Mouse (Mus musculus): ENCODE results near the gene Eif4e2. TPM values are rescaled to one million over a fixed set of nuclear protein-coding genes. Genes with fewer than 3 reads are reported as not detected.

Eif4e2 gene
- polyA plus RNA-seq, 1 experiment from 2014 or later: 148 TPM

- Histone ChIP-seq H3K9ac (replicated peaks) (no peak overlapping the region), H3K9me3 (no peaks in the 10 kb centered on the region), H3K27ac (replicated peaks) (no peak overlapping the region), H3K27me3 (peaks cover 94% of the 10 kb centered on the region), H3K4me3 (peak overlapping the region; percentile 53), H3K4me2 (replicated peaks) (peak overlapping the region; percentile 97), H3K36me3 (no peaks in the 10 kb centered on the region), H3K4me1 (peaks cover 31% of the 10 kb centered on the region)
- no peak for ATAC-seq (ENCODE audit: low FRiP score, low read depth)
- WGBS: 1% methylated on average over 13 of the region's 13 CpGs
Observed at GRCm38 (mm10) chr1:87265200-87265599, 51.5 kb downstream of the Eif4e2 start.

- no peaks in the 10 kb centered on the region for H3K9me3 ChIP-seq
- no peak overlapping the region for H3K27ac ChIP-seq (replicated peaks)
- WGBS: 26% methylated on average over 8 of the region's 8 CpGs
- peaks cover 88% of the 10 kb centered on the region for H3K27me3 ChIP-seq
- H3K36me3 ChIP-seq: no peaks in the 10 kb centered on the region
- H3K4me2 ChIP-seq (replicated peaks): no peak overlapping the region
- no peak overlapping the region for H3K4me3 ChIP-seq
- peaks cover 44% of the 10 kb centered on the region for H3K4me1 ChIP-seq
- H3K9ac ChIP-seq (replicated peaks): no peak overlapping the region
- ATAC-seq (ENCODE audit: low FRiP score, low read depth): no peak
Observed at GRCm38 (mm10) chr1:87266296-87267090, 52.8 kb downstream of the Eif4e2 start.

- H3K27me3 ChIP-seq: peaks cover 56% of the 10 kb centered on the region
- peak overlapping the region; percentile 20; the same call in 1 of the 2 replicates for H3K27ac ChIP-seq (replicated peaks)
- H3K4me3 ChIP-seq: no peak overlapping the region
- H3K4me1 ChIP-seq: peaks cover 20% of the 10 kb centered on the region
- no peak for ATAC-seq (ENCODE audit: low FRiP score, low read depth)
- H3K36me3 ChIP-seq: no peaks in the 10 kb centered on the region
- no peaks in the 10 kb centered on the region for H3K9me3 ChIP-seq
- no peak overlapping the region for H3K9ac ChIP-seq (replicated peaks)
- 0 out of 2 replicates have a peak overlapping the region, but pooled peaks have one; percentile 31 for H3K4me2 ChIP-seq (replicated peaks)
- 17% methylated on average over 3 of the region's 3 CpGs for WGBS
Observed at GRCm38 (mm10) chr1:87270204-87270603, 56.5 kb downstream of the Eif4e2 start.

- H3K9me3 ChIP-seq: no peaks in the 10 kb centered on the region
- peak overlapping the region; percentile 20 for H3K27ac ChIP-seq (replicated peaks)
- no peaks in the 10 kb centered on the region for H3K36me3 ChIP-seq
- peaks cover 16% of the 10 kb centered on the region for H3K4me1 ChIP-seq
- H3K9ac ChIP-seq (replicated peaks): 0 out of 2 replicates have a peak overlapping the region, but pooled peaks have one; percentile 31
- WGBS: 7% methylated on average over 17 of the region's 20 CpGs
- H3K27me3 ChIP-seq: peaks cover 49% of the 10 kb centered on the region
- ATAC-seq (ENCODE audit: low FRiP score, low read depth): peak; percentile 38; the same call in 1 of the 2 replicates
- peak overlapping the region; percentile 31 for H3K4me2 ChIP-seq (replicated peaks)
- H3K4me3 ChIP-seq: no peak overlapping the region
Observed at GRCm38 (mm10) chr1:87270641-87271467, 57.1 kb downstream of the Eif4e2 start.

GRCm38 (mm10) chr1:87271596-87271995 lies 57.9 kb downstream of the Eif4e2 start:
- Histone ChIP-seq H3K9ac (replicated peaks) (no peak overlapping the region), H3K4me2 (replicated peaks) (no peak overlapping the region), H3K36me3 (no peaks in the 10 kb centered on the region), H3K9me3 (no peaks in the 10 kb centered on the region), H3K27ac (replicated peaks) (no peak overlapping the region), H3K4me3 (no peak overlapping the region), H3K4me1 (peaks cover 16% of the 10 kb centered on the region), H3K27me3 (peaks cover 42% of the 10 kb centered on the region)
- 93% methylated on average over 1 of the region's 1 CpGs for WGBS
- no peak for ATAC-seq (ENCODE audit: low FRiP score, low read depth)

- peaks cover 16% of the 10 kb centered on the region for H3K4me1 ChIP-seq
- ATAC-seq (ENCODE audit: low FRiP score, low read depth): no peak
- no peak overlapping the region for H3K4me2 ChIP-seq (replicated peaks)
- no peaks in the 10 kb centered on the region for H3K36me3 ChIP-seq
- H3K27ac ChIP-seq (replicated peaks): no peak overlapping the region
- no peak overlapping the region for H3K9ac ChIP-seq (replicated peaks)
- H3K4me3 ChIP-seq: no peak overlapping the region
- 64% methylated on average over 3 of the region's 3 CpGs for WGBS
- peaks cover 33% of the 10 kb centered on the region for H3K27me3 ChIP-seq
- H3K9me3 ChIP-seq: no peaks in the 10 kb centered on the region
Observed at GRCm38 (mm10) chr1:87272462-87272861, 58.7 kb downstream of the Eif4e2 start.

GRCm38 (mm10) chr1:87273514-87273942 lies 59.8 kb downstream of the Eif4e2 start:
- H3K27ac ChIP-seq (replicated peaks): no peak overlapping the region
- H3K4me1 ChIP-seq: peaks cover 16% of the 10 kb centered on the region
- WGBS: 66% methylated on average over 3 of the region's 3 CpGs
- no peak overlapping the region for H3K4me3 ChIP-seq
- H3K36me3 ChIP-seq: no peaks in the 10 kb centered on the region
- H3K4me2 ChIP-seq (replicated peaks): no peak overlapping the region
- no peaks in the 10 kb centered on the region for H3K9me3 ChIP-seq
- peaks cover 23% of the 10 kb centered on the region for H3K27me3 ChIP-seq
- no peak overlapping the region for H3K9ac ChIP-seq (replicated peaks)
- ATAC-seq (ENCODE audit: low FRiP score, low read depth): no peak

GRCm38 (mm10) chr1:87274134-87274533 lies 60.4 kb downstream of the Eif4e2 start:
- no peak overlapping the region for H3K27ac ChIP-seq (replicated peaks)
- no peak overlapping the region for H3K4me3 ChIP-seq
- H3K27me3 ChIP-seq: peaks cover 17% of the 10 kb centered on the region
- ATAC-seq (ENCODE audit: low FRiP score, low read depth): no peak
- H3K9me3 ChIP-seq: no peaks in the 10 kb centered on the region
- no peak overlapping the region for H3K4me2 ChIP-seq (replicated peaks)
- peaks cover 16% of the 10 kb centered on the region for H3K4me1 ChIP-seq
- no peak overlapping the region for H3K9ac ChIP-seq (replicated peaks)
- 66% methylated on average over 4 of the region's 4 CpGs for WGBS
- no peaks in the 10 kb centered on the region for H3K36me3 ChIP-seq

GRCm38 (mm10) chr1:87275151-87275550 lies 61.4 kb downstream of the Eif4e2 start:
- ATAC-seq (ENCODE audit: low FRiP score, low read depth): no peak
- Histone ChIP-seq H3K36me3 (no peaks in the 10 kb centered on the region), H3K9me3 (no peaks in the 10 kb centered on the region), H3K4me2 (replicated peaks) (no peak overlapping the region), H3K27ac (replicated peaks) (no peak overlapping the region), H3K4me3 (no peak overlapping the region), H3K27me3 (peaks cover 6% of the 10 kb centered on the region; the same call in 1 of the 2 replicates), H3K9ac (replicated peaks) (no peak overlapping the region), H3K4me1 (peaks cover 14% of the 10 kb centered on the region)
- 95% methylated on average over 12 of the region's 12 CpGs for WGBS

- H3K9me3 ChIP-seq: no peaks in the 10 kb centered on the region
- no peak overlapping the region for H3K4me3 ChIP-seq
- H3K9ac ChIP-seq (replicated peaks): no peak overlapping the region
- ATAC-seq (ENCODE audit: low FRiP score, low read depth): no peak
- H3K27me3 ChIP-seq: 0 out of 2 replicates have a peak, but pooled peaks cover 5% of the 10 kb centered on the region
- 79% methylated on average over 2 of the region's 2 CpGs for WGBS
- H3K4me1 ChIP-seq: peaks cover 5% of the 10 kb centered on the region
- H3K27ac ChIP-seq (replicated peaks): no peak overlapping the region
- no peak overlapping the region for H3K4me2 ChIP-seq (replicated peaks)
- no peaks in the 10 kb centered on the region for H3K36me3 ChIP-seq
Observed at GRCm38 (mm10) chr1:87276056-87276455, 62.3 kb downstream of the Eif4e2 start.

GRCm38 (mm10) chr1:87280281-87280680 lies 66.6 kb downstream of the Eif4e2 start:
- Histone ChIP-seq H3K9me3 (no peaks in the 10 kb centered on the region), H3K27me3 (0 out of 2 replicates have a peak, but pooled peaks cover 5% of the 10 kb centered on the region), H3K36me3 (no peaks in the 10 kb centered on the region), H3K4me3 (no peak overlapping the region), H3K4me2 (replicated peaks) (no peak overlapping the region), H3K9ac (replicated peaks) (no peak overlapping the region), H3K27ac (replicated peaks) (no peak overlapping the region), H3K4me1 (peaks cover 3% of the 10 kb centered on the region; the same call in 1 of the 2 replicates)
- ATAC-seq (ENCODE audit: low FRiP score, low read depth): no peak
- 82% methylated on average over 5 of the region's 5 CpGs for WGBS

Data from midbrain, embryonic 12.5 days (tissue).